Mouse (Mus musculus) lung, postnatal 25 days (tissue): ENCODE measurements at regions not wholly inside any gene's neighbourhood (a gene's known extent, or its start where the extent isn't known, plus 50 kb on each side); places are given as distances from the start of the nearest gene placed in this dataset.
A peak's percentile ranks its signal among the peaks of the same experiment; 100 is the strongest.
"Not testable (repeated sequence)": the region's sequence is repeated elsewhere in the genome, so short reads cannot be mapped to it uniquely, and the experiment has no call there.

Experiments used
- DNase-seq: peaks from one replicate; pipeline ENCODE4 v3.0.0; 2022; ENCODE audit warnings: low spot score

GRCm38 (mm10) chr17:13432256-13432655 lies 77.9 kb downstream of the Tcp10c start:
- DNase-seq, result not testable (repeated sequence)

GRCm38 (mm10) chr17:13434146-13434545 lies 79.8 kb downstream of the Tcp10c start:
- DNase-seq, result not testable (repeated sequence)

GRCm38 (mm10) chr17:13438790-13439189 lies 84.4 kb downstream of the Tcp10c start:
- not testable (repeated sequence) for DNase-seq

GRCm38 (mm10) chr17:13440708-13441530 lies 86.5 kb downstream of the Tcp10c start:
- peak; percentile 2 for DNase-seq

- DNase-seq, result not testable (repeated sequence)
Observed at GRCm38 (mm10) chr17:13442229-13442628, 87.9 kb downstream of the Tcp10c start.

DNA sequence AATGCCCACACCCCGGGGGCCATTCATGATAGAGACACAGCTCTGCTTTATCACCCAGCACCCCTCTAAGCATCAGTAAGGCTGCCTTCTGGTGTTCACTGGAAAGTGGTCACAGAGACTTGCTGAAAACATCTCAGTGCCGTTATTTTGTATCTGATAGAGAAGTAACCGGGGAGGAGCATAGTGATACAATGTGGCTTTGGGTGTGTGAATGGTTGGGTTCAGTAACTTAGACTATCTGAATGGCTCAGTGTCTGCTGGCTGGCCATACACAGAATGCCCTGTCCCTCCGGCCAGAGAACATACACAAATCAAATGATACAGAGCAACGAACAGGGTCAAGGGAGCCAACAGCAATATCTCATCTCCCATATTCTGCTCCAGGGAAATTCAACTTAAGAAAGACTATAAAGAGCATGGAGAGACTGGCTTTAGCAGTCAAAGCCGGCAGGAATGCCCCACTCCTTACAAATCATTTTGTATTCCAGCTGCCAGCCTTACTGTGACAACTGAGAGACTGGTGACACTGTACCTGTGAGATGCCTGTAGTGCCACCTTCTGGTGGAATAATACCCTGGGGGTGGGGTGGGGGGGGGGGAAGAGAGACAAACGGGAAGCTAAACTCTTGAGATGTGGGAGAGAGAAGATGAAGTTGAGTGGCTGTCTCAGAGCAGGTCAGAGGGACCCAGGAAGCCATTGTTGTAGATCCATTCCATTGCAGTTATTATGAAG lies 102.7 kb downstream of the Tcp10c start:
- DNase-seq, result not testable (repeated sequence)

- DNase-seq, result not testable (repeated sequence)
Observed at GRCm38 (mm10) chr17:13457942-13458341, 103.6 kb downstream of the Tcp10c start.

- not testable (repeated sequence) for DNase-seq
Observed at GRCm38 (mm10) chr17:13458814-13459213, 104.4 kb downstream of the Tcp10c start.

DNA sequence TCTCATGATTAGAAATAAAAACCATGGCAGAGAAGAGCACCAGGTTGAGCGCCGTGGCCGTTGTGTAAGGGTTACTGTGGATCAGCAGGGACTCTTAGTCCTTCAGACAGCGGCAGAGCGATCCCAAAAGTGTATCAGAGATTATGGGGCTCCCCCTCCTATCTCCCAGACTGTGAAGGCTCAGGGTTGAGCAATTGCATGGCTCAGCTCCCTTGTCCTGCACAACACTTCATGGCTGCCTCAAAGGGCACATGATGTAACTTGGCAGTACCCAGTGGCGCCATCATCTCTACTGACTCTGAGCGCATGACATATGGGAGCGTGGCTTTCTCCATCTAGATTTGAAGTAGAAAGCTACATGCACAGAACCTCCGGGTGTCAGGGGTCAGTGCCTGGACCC lies 108.3 kb downstream of the Tcp10c start:
- DNase-seq, result not testable (repeated sequence)

- not testable (repeated sequence) for DNase-seq
Observed at GRCm38 (mm10) chr17:13465822-13466221, 111.5 kb downstream of the Tcp10c start.

DNA sequence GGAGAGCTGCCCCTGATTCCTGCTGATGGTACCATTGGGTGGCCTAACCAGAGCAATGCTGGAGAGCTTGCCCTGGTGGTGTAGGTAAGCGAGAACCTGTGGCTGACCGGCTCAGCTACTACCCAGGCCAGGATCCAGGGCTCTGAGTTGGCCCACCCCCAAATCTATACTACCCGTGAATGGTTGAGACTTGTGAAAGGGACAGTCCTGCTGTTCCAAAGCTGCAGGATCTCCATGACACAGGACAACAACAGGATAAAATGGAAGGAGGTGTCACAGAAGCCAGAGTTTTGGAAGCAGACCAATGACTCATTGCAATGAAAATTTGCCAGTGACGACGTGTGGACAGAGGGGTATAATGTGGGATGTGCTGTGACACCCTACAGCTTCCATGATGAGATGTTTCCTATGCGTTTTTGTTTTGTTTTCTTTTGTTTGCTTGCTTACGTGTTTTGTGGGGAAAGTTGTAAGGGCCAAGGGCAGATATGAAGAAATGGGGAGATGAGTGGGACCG lies 115.6 kb downstream of the Tcp10c start:
- DNase-seq, result not testable (repeated sequence)

DNA sequence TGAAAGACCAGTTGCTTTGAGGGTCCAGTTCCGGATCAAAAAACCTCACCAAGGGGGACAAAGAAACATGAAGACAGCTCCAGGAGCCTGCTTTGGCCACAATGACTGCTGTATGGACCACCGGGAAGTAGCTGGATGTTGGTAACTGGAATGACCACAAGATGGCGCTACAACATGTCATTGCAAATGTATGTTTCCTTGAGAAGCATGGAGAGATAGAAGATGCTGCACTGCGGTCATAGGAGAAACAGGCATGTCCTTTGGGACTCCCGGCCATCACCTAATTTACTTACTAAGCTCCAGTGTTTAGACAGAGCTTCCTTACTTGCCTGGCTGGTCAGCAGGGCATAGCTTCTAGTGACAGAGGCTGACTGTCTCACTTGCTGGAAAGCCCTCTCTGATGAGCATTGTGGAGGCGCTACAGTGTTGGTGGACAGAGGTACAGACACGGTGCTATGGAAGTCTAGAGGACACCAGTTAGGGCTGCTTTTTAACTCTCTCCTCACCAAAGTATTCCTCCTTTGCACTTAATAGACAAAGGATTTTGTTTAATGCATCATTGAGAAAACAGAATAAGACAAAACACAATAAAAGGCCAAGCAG lies 118.2 kb downstream of the Tcp10c start:
- peak; percentile 70 for DNase-seq

GRCm38 (mm10) chr17:13474310-13475094 lies 120.1 kb downstream of the Tcp10c start:
- DNase-seq, result peak; percentile 43

DNA sequence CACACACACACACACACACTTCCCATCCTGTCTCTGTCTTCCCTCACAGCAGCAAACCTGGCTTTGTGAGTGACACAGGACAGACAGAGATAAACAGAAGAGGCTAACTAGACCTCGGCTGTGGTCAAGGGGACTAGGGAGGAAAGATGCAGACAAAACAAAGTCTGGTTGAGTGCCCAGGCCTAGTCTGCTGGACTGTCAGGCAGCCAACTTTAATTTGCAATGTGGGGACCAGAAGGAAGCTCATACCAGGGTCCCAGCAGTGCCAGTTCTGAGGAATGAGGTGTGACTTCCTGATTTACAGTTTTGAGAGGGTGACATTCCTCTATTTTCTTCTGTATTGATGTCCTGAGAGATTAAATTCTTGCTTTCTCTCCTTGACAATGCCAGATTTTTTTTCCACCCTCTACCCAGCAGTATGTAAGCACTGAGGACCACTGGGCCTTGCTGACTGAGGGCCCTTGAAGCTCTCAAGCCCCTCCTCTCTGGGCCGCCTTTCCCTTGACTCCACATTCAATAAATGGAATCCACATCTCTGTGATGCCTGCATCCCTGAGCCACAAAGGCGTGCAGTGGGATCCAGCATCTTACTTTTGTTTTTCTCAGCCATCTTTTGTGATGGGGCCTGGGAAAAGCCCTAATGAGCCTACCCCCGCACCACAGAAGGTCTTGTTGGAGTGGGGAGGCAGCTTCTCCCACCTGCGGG lies 124.6 kb downstream of the Tcp10c start:
- peak; percentile 16 for DNase-seq

DNA sequence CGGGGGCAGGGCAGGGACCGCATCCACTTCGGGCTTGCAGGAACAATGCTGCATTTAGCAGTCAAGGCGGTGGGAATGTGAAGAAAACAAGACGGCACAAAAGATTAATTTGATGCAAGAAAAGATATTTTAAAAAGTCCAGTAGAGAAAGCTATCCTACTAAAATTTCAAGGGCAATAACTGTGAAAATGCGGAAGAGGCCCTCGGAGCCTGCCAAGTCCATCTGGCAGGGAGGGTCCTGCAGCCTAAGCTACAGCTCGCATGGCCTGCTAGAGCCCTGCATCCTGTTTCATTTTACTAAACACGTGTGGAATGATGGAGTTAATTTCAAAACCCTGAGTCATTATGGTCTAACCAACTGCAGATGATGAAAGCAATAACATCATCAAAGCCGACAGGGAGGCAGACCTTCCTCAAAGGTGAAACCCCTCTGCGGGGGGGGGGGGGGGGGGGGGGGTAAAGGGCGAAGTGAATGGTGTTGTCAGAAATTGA lies 125.2 kb downstream of the Tcp10c start:
- DNase-seq, result no peak

DNA sequence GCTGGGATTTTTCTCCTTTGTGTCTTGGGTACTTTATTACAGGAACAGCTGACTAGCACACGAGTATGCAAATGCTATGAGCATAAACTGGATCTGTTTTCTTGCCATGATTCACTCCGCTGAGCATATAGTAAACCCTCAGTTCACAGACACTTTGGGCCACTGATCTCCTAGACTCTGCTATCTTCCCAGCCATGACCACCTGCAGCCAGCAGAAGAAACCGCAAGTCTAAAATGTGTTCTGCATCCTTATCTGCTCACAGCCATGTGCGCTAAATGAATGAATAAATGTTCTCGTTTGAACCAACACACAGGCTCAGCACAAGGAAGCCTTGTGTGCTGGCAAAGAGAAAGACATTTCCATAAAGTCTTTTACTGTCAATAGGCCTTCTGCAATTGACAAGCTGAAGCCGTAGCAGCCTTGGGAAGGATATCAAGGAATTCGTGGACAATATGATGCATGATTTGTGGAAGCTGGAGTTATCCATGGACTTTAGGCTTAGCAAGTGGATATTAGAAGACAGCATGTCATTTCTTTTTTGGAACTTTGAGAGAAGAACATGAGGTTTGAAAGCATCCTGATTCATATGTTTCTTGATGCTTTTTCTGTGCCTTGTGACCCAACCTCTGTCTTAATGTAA lies 127.2 kb downstream of the Tcp10c start:
- DNase-seq, result no peak

DNA sequence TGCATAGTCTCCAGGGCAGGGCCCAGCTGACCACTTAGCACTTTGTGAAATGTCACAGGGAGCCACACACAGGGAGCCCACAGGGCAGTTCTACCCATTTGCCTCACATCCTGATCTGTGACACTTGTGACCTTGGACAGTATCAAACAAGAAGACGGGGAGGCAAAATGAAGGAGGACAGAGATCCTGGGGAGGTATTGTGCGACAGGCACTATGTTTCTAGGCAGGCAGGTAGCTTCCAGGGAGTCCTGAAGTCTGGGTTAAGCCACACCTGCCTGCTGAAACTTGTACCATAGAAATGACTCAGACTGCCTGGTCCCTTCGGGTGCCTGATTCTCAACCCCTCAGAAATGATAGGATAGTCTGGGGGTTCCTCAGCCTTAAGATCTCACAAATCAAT lies 127.8 kb downstream of the Tcp10c start:
- no peak for DNase-seq

DNA sequence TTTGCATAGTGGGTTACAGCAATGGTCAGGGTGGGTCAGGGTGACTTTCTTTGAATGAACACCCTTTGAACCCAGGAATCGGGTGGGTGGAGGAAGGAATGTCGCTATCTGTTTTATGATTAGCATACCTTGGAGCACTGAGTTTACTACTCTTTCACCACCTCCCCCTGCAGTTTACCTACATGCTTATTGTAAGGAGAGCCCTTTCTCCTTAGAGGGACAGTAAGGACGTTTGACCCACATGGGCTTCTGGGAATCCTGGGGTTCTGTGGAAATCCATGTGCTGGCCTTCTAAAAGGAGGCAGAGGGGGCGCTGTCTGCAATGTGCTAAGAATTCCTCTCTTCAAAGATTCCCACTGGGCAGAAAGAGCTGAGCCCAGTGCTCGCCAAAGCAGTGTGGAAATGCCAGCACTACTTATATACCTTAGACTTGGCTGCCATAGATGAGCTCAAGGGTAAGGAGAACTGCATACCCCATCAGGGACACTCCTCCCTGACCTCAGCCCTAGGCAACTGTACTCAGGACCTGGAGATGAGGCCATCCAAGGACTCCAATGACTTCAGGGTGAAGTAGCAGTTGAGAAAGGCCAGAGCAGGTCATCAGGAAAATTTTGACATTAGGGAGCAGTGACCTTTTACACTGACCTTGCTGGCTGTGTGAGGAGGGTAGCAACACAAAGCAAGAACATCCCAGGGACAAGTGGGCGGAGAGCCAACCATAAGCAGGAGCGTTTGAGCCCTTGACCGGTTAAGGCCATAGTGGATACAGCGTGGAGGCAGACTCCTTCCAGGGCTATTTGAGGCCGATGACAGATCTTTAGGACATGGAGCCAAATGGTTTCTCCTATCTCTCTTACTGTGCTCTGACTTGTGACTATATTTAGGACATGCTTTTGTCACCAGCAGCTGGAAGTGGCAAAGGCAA lies 133.2 kb downstream of the Tcp10c start:
- DNase-seq, result peak; percentile 21

DNA sequence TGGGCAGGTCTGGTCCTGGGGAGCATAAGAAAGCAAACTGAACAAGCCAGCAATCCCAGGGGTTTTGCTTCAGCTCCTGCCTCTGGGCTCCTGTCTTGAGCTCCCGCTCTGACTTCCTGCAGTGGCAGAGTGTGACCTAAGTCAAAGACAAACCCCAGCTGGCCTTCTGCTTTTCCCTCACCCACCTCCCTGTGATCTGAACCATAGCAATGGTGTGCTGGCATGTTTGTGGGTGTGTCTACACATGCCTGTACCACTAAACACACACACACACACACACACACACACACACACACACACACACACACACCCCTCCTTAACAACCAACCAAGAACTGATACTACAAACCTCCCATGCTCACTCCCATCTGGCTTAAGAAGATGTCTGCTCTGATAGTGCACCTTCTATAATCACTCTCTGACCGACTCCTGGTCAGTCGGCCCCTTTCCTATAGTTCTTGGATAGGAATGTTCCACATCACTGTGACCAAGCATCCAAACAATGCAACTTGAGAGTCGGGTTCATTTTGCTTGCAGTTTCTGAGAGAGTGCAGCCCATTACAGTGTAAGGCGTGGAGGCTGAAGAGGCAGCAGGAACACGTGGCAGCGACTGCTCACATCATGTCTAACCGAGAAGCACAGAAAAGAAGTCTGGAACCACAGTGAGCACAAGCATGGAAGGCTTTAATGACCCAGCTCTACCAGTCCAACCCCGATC lies 134.4 kb downstream of the Tcp10c start:
- DNase-seq, result peak; percentile 20
